Mouse (Mus musculus) cerebellum, postnatal 14 days (tissue): ENCODE data around the gene Gpr141.

Experiments
- DNase-seq, 2 experiments: peaks; one replicate each; pipeline ENCODE4 v3.0.0; 2021; ENCODE audit warnings: mixed read lengths in 2 of 2

Gene Gpr141

GRCm38 (mm10) chr13:19718954-19719353 lies 105.1 kb downstream of the Gpr141 start:
- DNase-seq = peak; percentile 17 to 19

GRCm38 (mm10) chr13:19717201-19717600 lies 106.9 kb downstream of the Gpr141 start:
- no peak for DNase-seq

DNA sequence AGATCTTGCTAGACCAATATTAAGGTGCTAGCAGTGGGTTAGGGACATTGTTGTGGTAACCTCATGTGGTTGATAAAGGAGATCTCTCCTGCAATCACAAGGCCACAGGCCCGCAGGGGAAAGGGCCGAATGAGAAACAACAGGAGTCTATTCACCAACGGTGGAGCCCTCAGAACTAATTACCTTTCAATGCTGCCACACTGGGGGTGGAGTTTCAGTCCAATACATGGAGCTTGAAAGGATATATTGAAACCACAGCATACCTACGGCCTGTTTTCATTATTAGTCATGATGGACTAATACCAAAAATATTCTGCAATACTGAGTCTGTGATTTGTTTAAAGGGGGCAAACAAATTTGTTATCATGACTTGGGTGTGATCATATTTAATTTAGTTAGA lies 120.3 kb downstream of the Gpr141 start:
- DNase-seq = no peak

- DNase-seq = peak; percentile 70 to 74
Observed at GRCm38 (mm10) chr13:19701443-19702078, 122.5 kb downstream of the Gpr141 start.

DNA sequence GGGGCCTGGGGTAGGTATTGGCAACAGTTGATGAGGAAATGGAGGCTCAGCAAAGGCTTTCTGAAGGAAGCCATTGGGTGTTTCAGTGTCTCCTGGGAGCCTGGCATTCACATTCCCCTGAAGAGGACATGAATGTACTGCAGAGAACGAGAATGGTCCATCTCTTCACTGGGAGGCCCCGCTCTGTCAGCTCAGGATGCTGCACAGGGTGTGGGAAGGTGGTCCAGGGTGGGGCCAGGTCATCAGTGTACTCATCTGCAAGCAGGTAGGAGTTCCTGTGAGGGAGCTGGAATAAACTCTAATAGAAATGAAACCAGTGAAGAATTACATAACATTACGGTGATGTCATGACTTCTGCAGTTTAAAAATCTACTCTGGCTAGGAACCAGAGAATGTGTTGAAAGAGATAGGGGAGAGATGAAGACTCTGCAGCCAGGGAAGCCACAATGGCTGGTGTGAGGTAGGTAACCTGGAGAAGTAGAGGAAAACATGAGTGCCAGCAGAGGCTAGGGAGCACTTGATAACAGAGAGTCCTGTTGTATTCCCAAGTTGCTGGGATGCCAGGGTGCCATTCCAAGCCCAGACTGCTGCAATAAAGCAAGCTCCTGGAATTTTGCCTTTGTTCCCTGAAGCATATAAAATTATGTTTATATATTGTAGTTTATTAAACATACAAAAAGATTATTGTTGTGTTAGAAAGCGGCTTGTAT lies 123.2 kb downstream of the Gpr141 start:
- DNase-seq = peak in 1 of 2 experiments; percentile 7
